Mouse (Mus musculus) adrenal gland, postnatal 4 days (tissue): ENCODE results near the gene Grk3. TPM values are rescaled to one million over a fixed set of nuclear protein-coding genes. Genes with fewer than 3 reads are reported as not detected.

Experiments used
- DNase-seq, 2 experiments: peaks; one replicate each; pipeline ENCODE4 v3.0.0; 2021 to 2022; ENCODE audit warnings: low spot score in 2 of 2, mixed read lengths in 2 of 2
- total RNA-seq, 2 experiments: library from RNA; stranded (reverse); gene quantifications; 2 replicates each; pipeline ENCODE4 v1.2.3; 2021

Gene Grk3
- total RNA-seq, 2 experiments from 2014 or later: 29.1 to 31.8 TPM

DNA sequence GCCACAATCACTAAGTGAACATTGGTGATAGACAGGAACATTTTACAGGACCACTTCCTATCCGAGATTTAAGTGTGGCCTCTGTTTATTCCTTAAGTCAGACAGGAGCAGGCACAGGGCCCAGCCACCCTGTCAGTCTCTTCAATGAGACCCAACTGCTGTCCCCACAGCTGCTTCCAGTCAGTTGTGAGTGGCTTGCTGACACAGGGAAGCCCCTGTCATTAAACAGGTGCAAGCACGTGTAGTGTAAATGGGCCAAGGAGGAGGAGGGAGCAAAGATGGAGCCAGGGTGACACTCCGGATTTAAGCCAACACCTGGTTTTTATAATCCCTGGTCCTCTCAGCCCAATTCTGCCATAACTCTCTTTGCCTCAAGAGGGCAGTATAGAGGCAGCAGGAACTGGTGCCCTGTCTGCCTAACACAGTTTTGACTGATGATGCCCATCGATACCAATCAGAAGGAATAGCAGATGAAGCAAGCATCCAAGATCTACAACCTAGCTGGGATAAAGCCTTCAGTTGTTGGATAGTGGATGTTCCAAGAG, 138.7 kb downstream of the Grk3 start:
- DNase-seq: peak in 1 of 2 experiments; percentile 11

DNA sequence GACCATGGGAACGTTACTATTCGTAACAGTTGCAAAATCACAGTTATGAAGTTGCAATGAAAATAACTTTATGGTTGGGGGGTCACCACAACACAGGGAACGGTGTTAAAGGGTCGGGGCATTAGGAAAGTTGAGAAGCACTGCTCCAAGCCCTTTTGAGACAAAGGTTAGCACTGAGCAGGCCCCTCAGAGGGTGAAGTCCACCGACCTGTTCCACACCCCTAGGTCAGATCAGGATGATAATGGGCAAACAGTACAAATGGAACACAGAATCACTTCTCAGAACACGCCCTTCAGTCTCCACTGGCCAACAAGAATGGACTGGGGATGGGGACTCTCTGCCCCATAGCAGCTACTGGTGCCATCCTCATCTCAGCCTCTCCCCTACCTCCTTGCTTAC, 142.6 kb downstream of the Grk3 start:
- DNase-seq: no peak

GRCm38 (mm10) chr5:112870729-112871128, 144.9 kb downstream of the Grk3 start:
- DNase-seq: peak; percentile 41 to 68

DNA sequence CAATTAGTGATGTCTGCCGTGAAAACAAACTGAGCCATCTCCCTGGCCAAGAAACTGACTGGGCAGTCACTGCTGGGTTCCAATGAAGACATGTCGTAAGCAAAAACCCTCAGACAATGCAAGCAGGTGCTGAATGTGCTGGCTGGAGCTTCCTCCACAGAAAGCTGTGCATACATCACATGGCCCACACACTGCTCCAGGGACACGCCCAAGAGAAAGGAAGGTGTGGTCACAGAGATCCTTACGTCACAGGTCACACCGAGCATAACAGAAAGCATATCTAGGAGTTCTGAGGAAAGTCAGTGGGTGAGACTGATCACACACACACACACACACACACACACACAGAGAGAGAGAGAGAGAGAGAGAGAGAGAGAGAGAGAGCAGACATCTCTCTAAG, 147.0 kb downstream of the Grk3 start:
- no peak for DNase-seq

GRCm38 (mm10) chr5:112864719-112865367, 150.7 kb downstream of the Grk3 start:
- DNase-seq: peak in 1 of 2 experiments; percentile 36

Other genes starting within 250 kb of the Grk3 start
- gene Myo18b, start 119.4 kb downstream of the Grk3 start, total RNA-seq: 1 to 10 TPM; 2.4 to 6.6 TPM
- gene Crybb2, start 54.3 kb upstream of the Grk3 start, total RNA-seq: not detected
- gene Crybb3, start 65.8 kb upstream of the Grk3 start, total RNA-seq: 1 to 10 TPM; 1.1 to 1.9 TPM
- 10 to 100 TPM; 21.2 to 23.3 TPM for gene 2900026A02Rik, start 205.4 kb upstream of the Grk3 start, total RNA-seq
- not detected for gene Tmem211, start 211.1 kb upstream of the Grk3 start, total RNA-seq